Mouse (Mus musculus): ENCODE measurements around the gene Cwc25. TPM values are rescaled to one million over a fixed set of nuclear protein-coding genes. Genes with fewer than 3 reads are reported as not detected.

Cwc25 gene
- polyA plus RNA-seq, 1 experiment from 2014 or later: 13.2 TPM

DNA sequence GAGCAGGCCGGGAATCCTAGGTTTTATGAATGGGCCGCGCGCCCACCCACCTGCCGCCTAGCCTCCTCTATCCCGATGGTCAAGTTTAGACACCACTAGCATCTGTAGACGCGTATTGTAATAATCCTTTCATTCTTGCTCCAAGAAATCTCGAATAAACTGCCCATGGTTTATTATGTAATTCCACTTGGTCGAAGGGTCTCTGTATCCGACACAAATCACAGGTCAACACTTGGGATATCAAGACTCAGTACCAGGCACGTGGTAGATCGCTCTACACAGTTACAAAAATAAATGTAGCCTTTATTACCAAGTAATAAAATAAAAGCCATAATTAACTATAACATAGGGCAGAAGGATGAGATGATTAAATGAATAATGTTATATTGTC is 21.0 kb downstream of the Cwc25 start:
- Histone ChIP-seq H3K4me2 (replicated peaks; ENCODE audit: low read depth, low read length) (peak overlapping the region; percentile 48), H3K9me3 (ENCODE audit: low read length) (no peaks in the 10 kb centered on the region)

DNA sequence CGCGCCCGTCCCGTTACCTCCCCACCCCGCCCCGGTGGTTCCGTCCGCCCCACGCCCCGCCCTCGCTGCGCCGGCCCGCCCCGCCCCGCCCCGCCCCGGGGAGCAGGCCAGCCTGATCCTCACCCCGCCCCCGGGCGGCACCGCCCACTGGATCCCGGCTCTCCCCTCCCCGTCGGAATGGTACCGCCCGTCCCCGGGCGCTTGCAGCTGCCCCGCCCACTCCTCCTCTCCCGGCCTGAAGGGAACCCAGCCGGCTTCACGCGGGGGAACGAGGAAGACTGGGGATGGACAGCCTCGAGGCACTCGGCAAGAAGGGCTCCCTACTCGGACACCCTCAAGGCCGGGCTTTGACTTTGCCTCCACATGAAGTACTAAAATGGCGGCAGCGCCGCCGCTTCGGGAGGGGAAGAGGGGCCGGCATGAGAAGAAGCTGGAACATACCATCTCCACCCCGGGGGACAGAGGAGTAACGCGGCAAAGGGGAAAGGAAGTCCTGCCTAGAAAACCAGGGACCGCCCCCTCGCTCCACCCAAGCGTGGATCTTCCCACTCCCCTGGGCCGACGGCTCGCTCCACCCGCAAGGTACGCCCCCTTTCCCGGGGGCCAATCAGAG is 21.5 kb downstream of the Cwc25 start:
- DNase-seq (ENCODE audit: low spot score) (peak; percentile 100), ATAC-seq (peak; percentile 96)
- Histone ChIP-seq H3K36me3 (ENCODE audit: insufficient read depth, low read length) (peaks cover 15% of the 10 kb centered on the region; the same call in 1 of the 2 replicates), H3K27ac (ENCODE audit: low read length) (peak overlapping the region; percentile 94), H3K27me3 (replicated peaks; ENCODE audit: insufficient read depth, low read length) (no peaks in the 10 kb centered on the region), H3K4me1 (ENCODE audit: insufficient read depth, low read depth, low read length) (peaks cover 12% of the 10 kb centered on the region), H3K9me3 (ENCODE audit: low read length) (no peaks in the 10 kb centered on the region), H3K4me3 (ENCODE audit: low read depth, low read length) (peak overlapping the region; percentile 83), H3K9ac (replicated peaks; ENCODE audit: low read depth) (peak overlapping the region; percentile 83), H3K4me2 (replicated peaks; ENCODE audit: low read depth, low read length) (peak overlapping the region; percentile 88)
- WGBS: 0% methylated on average over 20 of the region's 57 CpGs
- TF ChIP-seq CTCF (IDR thresholded peaks at IDR 0.05) (no peak), EP300 (IDR thresholded peaks at IDR 0.05) (peak; percentile 82)

More for the DNA sequence above, 21.0 kb downstream of the Cwc25 start:
- no peaks in the 10 kb centered on the region for H3K27me3 ChIP-seq (replicated peaks; ENCODE audit: insufficient read depth, low read length)
- ATAC-seq: no peak
- peaks cover 15% of the 10 kb centered on the region; the same call in 1 of the 2 replicates for H3K36me3 ChIP-seq (ENCODE audit: insufficient read depth, low read length)
- DNase-seq (ENCODE audit: low spot score): no peak
- no peak for TF ChIP-seq CTCF (IDR thresholded peaks at IDR 0.05)
- no peak for TF ChIP-seq EP300 (IDR thresholded peaks at IDR 0.05)
- 8% methylated on average over 13 of the region's 13 CpGs for WGBS
- peak overlapping the region; percentile 83 for H3K4me3 ChIP-seq (ENCODE audit: low read depth, low read length)
- H3K4me1 ChIP-seq (ENCODE audit: insufficient read depth, low read depth, low read length): peaks cover 12% of the 10 kb centered on the region
- H3K9ac ChIP-seq (replicated peaks; ENCODE audit: low read depth): no peak overlapping the region
- no peak overlapping the region for H3K27ac ChIP-seq (ENCODE audit: low read length)

DNA sequence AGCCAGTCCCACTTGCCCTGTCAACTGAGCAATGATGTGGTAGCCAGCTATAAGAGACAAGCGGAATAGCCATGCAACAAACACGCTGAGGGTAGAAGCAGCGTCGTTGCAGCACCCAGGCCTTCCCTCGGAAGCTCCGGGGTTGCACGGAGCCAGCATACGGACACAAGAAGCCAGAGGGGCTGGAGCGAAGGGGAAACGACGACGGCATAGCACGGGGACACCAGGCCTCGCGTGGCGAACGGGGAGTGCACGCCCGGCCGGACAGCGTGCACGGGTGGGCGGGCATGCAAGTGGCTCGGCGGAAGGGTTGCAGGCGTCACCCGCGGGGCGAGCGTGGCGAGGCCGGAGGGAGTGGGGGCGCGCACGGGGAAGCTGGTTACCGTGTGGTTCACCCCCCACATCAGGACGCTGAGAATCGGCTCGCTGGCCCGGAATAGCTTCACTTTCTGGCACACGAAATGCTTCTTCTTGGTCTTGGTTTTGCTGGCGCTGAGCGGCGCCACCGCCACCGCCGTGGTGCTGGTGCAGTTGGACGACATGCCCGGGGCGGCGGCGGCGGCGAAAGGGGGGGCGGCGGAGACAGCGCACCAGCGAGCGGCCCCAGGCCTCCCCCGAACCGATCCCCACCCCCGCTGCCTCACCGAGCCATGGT is 22.2 kb downstream of the Cwc25 start, which contains the start of gene Pip4k2b:
Gene Pip4k2b, minus strand, starts transcription at position 642 of the 655 bp plus-strand sequence.
- Histone ChIP-seq H3K27ac (ENCODE audit: low read length) (peak within 1 kb of the TSS; percentile 94), H3K27me3 (replicated peaks; ENCODE audit: insufficient read depth, low read length) (no peaks in the 10 kb centered on the region), H3K4me2 (replicated peaks; ENCODE audit: low read depth, low read length) (peak within 1 kb of the TSS; percentile 88), H3K4me1 (ENCODE audit: insufficient read depth, low read depth, low read length) (peaks cover 12% of the 10 kb centered on the region), H3K9ac (replicated peaks; ENCODE audit: low read depth) (peak within 1 kb of the TSS; percentile 83), H3K36me3 (ENCODE audit: insufficient read depth, low read length) (peaks cover 10% of the 10 kb centered on the region; the same call in 1 of the 2 replicates), H3K4me3 (ENCODE audit: low read depth, low read length) (peak within 1 kb of the TSS; percentile 83), H3K9me3 (ENCODE audit: low read length) (no peaks in the 10 kb centered on the region)
- DNase-seq (ENCODE audit: low spot score) (peak; percentile 65), ATAC-seq (peak; percentile 38)
- under 1% methylated on average over 34 of the region's 63 CpGs for WGBS
- TF ChIP-seq EP300 (IDR thresholded peaks at IDR 0.05): no peak
- TF ChIP-seq CTCF (IDR thresholded peaks at IDR 0.05): no peak

DNA sequence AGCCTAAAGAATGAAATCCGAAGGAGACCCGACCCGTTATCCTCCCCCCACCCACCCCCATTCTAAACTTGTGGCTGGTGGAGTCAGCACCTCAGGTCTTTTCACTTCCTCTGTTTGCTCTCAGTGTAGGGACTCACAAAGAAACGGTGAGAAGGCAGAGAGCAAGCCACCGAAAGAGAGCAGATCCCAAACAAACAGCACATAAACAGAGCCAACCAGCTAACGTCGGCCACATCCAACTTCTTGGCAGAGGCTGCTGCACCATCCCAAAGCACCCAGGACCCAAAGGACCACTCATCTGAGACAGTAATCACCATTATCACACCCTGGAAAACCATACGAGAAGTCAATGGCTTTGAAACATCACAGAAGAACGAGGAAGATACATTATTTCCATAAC is 22.9 kb downstream of the Cwc25 start:
- no peak for DNase-seq (ENCODE audit: low spot score)
- Histone ChIP-seq H3K9me3 (ENCODE audit: low read length) (no peaks in the 10 kb centered on the region), H3K4me2 (replicated peaks; ENCODE audit: low read depth, low read length) (peak overlapping the region; percentile 88), H3K4me1 (ENCODE audit: insufficient read depth, low read depth, low read length) (peaks cover 12% of the 10 kb centered on the region), H3K4me3 (ENCODE audit: low read depth, low read length) (peak overlapping the region; percentile 83), H3K27me3 (replicated peaks; ENCODE audit: insufficient read depth, low read length) (no peaks in the 10 kb centered on the region), H3K9ac (replicated peaks; ENCODE audit: low read depth) (peak overlapping the region; percentile 65; the same call in 1 of the 2 replicates), H3K36me3 (ENCODE audit: insufficient read depth, low read length) (peaks cover 8% of the 10 kb centered on the region; the same call in 1 of the 2 replicates), H3K27ac (ENCODE audit: low read length) (peak overlapping the region; percentile 78)
- WGBS: 7% methylated on average over 9 of the region's 9 CpGs
- no peak for ATAC-seq
- TF ChIP-seq EP300 (IDR thresholded peaks at IDR 0.05) (no peak), CTCF (IDR thresholded peaks at IDR 0.05) (no peak)

DNA sequence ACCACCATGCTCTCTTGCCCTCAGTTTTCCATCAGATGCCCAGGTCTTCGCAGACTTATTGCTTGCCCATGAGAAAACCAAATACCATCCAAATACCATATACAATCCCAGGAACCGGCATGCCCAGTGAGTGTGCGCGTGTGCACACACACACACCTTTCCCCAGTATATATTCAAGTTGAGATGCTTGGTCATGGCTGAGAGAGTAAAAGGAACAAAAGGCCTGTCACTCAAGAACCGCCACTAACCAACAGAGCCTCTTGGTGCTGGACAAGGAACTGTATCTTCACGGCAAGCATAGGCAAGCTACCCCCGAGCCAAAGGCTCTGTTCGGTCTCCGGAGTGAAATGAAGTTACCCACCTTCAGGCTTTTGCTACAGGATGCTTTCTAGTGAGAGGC is 23.8 kb downstream of the Cwc25 start:
- H3K4me3 ChIP-seq (ENCODE audit: low read depth, low read length): no peak overlapping the region
- H3K4me1 ChIP-seq (ENCODE audit: insufficient read depth, low read depth, low read length): peaks cover 12% of the 10 kb centered on the region
- no peak overlapping the region for H3K27ac ChIP-seq (ENCODE audit: low read length)
- 79% methylated on average over 9 of the region's 9 CpGs for WGBS
- no peak overlapping the region for H3K9ac ChIP-seq (replicated peaks; ENCODE audit: low read depth)
- H3K9me3 ChIP-seq (ENCODE audit: low read length): no peaks in the 10 kb centered on the region
- peak overlapping the region; percentile 88; the same call in 1 of the 2 replicates for H3K4me2 ChIP-seq (replicated peaks; ENCODE audit: low read depth, low read length)
- TF ChIP-seq CTCF (IDR thresholded peaks at IDR 0.05) (no peak), EP300 (IDR thresholded peaks at IDR 0.05) (no peak)
- no peak for ATAC-seq
- DNase-seq (ENCODE audit: low spot score): no peak
- H3K27me3 ChIP-seq (replicated peaks; ENCODE audit: insufficient read depth, low read length): no peaks in the 10 kb centered on the region
- H3K36me3 ChIP-seq (ENCODE audit: insufficient read depth, low read length): peaks cover 8% of the 10 kb centered on the region; the same call in 1 of the 2 replicates

DNA sequence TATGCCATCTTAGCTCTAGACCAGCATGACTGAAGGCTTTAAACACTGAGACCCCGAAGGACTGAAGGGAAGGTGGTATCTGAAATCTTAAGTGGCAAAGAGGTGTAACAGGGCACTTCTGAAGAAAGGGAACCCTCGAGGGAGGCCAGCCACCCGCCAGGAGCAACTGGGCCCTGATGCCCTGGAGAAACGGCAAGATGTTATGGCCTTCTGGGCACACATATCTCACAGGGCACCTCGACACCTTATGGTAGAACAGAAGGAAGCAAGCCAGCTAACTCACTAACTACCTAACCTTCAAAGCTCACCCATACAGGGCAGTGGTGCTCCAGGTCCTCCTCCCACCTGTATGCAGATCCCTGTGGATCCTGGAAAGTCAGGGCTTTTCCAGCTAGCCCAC is 24.2 kb downstream of the Cwc25 start:
- Histone ChIP-seq H3K4me2 (replicated peaks; ENCODE audit: low read depth, low read length) (no peak overlapping the region), H3K27me3 (replicated peaks; ENCODE audit: insufficient read depth, low read length) (no peaks in the 10 kb centered on the region), H3K9ac (replicated peaks; ENCODE audit: low read depth) (no peak overlapping the region), H3K36me3 (ENCODE audit: insufficient read depth, low read length) (peaks cover 5% of the 10 kb centered on the region; the same call in 1 of the 2 replicates), H3K27ac (ENCODE audit: low read length) (no peak overlapping the region), H3K4me1 (ENCODE audit: insufficient read depth, low read depth, low read length) (peaks cover 12% of the 10 kb centered on the region), H3K4me3 (ENCODE audit: low read depth, low read length) (no peak overlapping the region), H3K9me3 (ENCODE audit: low read length) (no peaks in the 10 kb centered on the region)
- DNase-seq (ENCODE audit: low spot score) (no peak), ATAC-seq (no peak)
- 82% methylated on average over 5 of the region's 5 CpGs for WGBS
- no peak for TF ChIP-seq EP300 (IDR thresholded peaks at IDR 0.05)
- TF ChIP-seq CTCF (IDR thresholded peaks at IDR 0.05): no peak
